Mouse (Mus musculus) liver, adult 2 months (tissue): ENCODE data around the gene Cyb5d1. TPM values are rescaled to one million over a fixed set of nuclear protein-coding genes. Genes with fewer than 3 reads are reported as not detected.
A peak's percentile ranks its signal among the peaks of the same experiment; 100 is the strongest.

Experiments
- DNase-seq: peaks from one replicate; pipeline ENCODE4 v3.0.0-alpha.2; 2011; ENCODE audit warnings: low read depth, low spot score; ENCODE audit errors: extremely low read depth
- H3K27ac ChIP-seq: fragments of 200-500 bp; replicated peaks from 2 replicates; pipeline ENCODE4 v1.5.1; 2012; ENCODE audit warnings: low read depth, mild to moderate bottlenecking, control low read depth, inconsistent platforms, low read length; ENCODE audit not compliant: insufficient read depth
- H3K27me3 ChIP-seq: fragments of 200-500 bp; 2 replicates; pipeline ENCODE4 v1.6.1; 2012; ENCODE audit warnings: mild to moderate bottlenecking, moderate library complexity, low read length, inconsistent platforms; ENCODE audit not compliant: control insufficient read depth, insufficient read depth
- H3K36me3 ChIP-seq: fragments of 200-500 bp; 2 replicates; pipeline ENCODE4 v1.6.1; 2012; ENCODE audit warnings: low read length, inconsistent platforms; ENCODE audit not compliant: control insufficient read depth, insufficient read depth
- H3K4me1 ChIP-seq: fragments of 200-500 bp; 2 replicates; pipeline ENCODE4 v1.6.1; 2011; ENCODE audit warnings: low read length; ENCODE audit not compliant: control insufficient read depth, insufficient read depth
- H3K4me3 ChIP-seq: fragments of 200-500 bp; 2 replicates; pipeline ENCODE4 v1.5.1; 2011; ENCODE audit warnings: low read depth, mild to moderate bottlenecking, control low read depth, low read length, moderate library complexity; ENCODE audit not compliant: insufficient read depth
- H3K79me2 ChIP-seq: fragments of 200-500 bp; 2 replicates; pipeline ENCODE4 v1.6.1; 2012; ENCODE audit warnings: inconsistent platforms, mild to moderate bottlenecking, low read length, moderate library complexity; ENCODE audit not compliant: control insufficient read depth, insufficient read depth
- H3K9ac ChIP-seq: fragments of 200-500 bp; 2 replicates; pipeline ENCODE4 v1.6.1; 2012; ENCODE audit warnings: low read depth, mild to moderate bottlenecking, control low read depth, inconsistent platforms, low read length
- CTCF ChIP-seq: fragments of 200-500 bp; IDR thresholded peaks from 2 replicates; pipeline ENCODE4 v1.5.1; 2011; ENCODE audit warnings: low read depth, low read length, control low read depth
- POLR2A ChIP-seq: fragments of 200-500 bp; IDR thresholded peaks from 2 replicates; pipeline ENCODE4 v1.6.1; 2011; ENCODE audit warnings: low read length, control low read depth; ENCODE audit not compliant: insufficient read depth; ENCODE audit errors: extremely low read depth
- WGBS: fragments of 180-500 bp; shearing (Covaris S2); methylation state at CpG from one replicate; pipeline ENCODE4 v1.1.7; 2018; 5-methylcytosine and 5-hydroxymethylcytosine counted together
- polyA plus RNA-seq: library from polyadenylated mRNA; depleted of rRNA; stranded (reverse); fragments of >200 nt; gene quantifications from 2 replicates; pipeline ENCODE4 v1.2.3, GENCODE M21; 2012
- total RNA-seq: library from RNA; depleted of rRNA; stranded (reverse); fragments of >200 nt; gene quantifications from 2 replicates; pipeline ENCODE4 v1.2.3, GENCODE M21; 2014

The Cyb5d1 gene
- total and polyA plus RNA-seq, 2 experiments, result 21.1 to 40.7 TPM

DNA sequence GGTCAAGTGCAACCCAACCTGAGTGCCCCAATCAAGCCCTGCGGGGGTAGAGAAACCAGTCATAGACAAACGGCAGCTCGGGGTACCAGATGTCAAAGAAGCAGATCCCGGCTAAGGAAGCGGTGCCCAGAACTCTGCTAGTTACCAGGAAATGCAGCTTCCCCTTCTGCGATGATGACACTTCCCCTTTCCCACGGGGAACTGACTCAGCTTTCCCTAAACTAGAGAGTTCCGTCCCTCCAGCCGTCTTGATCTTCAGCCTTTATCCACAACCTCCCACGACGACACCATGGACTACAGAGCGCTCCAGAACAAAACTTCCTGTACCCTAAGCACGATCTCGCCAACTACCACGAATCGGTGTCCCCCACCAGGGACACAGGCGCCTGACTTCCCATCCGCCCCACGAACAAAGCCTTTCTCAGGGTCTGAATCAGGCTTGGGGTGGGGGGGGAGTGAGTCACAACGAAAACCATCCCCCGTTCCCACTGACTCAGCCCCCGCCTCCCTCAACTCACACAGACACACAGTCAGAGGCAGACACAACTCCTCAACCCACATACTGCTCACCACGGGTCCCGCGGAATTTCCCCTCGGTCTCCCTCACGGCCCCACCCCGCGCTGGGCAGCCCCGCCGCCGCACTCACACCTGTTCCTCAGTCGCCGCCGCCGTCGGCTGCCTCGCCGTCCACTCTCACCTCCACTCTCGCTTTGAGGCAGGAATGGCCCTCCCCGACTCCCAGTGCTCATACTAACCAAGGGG, 15.1 kb upstream of the Cyb5d1 start:
- Histone ChIP-seq H3K27me3 (no peaks in the 10 kb centered on the region), H3K9ac (peak overlapping the region; percentile 91), H3K4me1 (peaks cover 35% of the 10 kb centered on the region), H3K4me3 (peak overlapping the region; percentile 69), H3K79me2 (peaks cover 14% of the 10 kb centered on the region; the same call in 1 of the 2 replicates), H3K36me3 (no peaks in the 10 kb centered on the region; the same call in 1 of the 2 replicates), H3K27ac (peak overlapping the region; percentile 94)
- under 1% methylated on average over 41 of the region's 41 CpGs for WGBS
- no peak for TF ChIP-seq CTCF
- TF ChIP-seq POLR2A, result 0 out of 2 replicates have a peak, but pooled peaks have one; percentile 34
- DNase-seq, result peak; percentile 61

DNA sequence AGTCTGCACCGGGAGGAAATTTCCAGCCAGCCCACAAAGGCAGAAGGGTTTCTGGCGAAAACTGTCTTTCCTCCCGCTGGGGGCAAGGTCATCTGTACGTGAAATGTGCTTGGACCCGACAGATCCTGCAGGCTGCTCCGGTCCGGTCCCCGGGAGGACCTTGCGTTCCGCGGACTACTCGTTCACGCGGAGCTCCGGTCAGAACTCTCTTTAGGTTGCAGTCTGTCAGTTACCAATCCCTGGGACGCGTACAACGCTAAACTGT, 14.5 kb upstream of the Cyb5d1 start:
- WGBS, result under 1% methylated on average over 18 of the region's 18 CpGs
- Histone ChIP-seq H3K27me3 (no peaks in the 10 kb centered on the region), H3K4me3 (peak overlapping the region; percentile 69), H3K79me2 (peaks cover 14% of the 10 kb centered on the region; the same call in 1 of the 2 replicates), H3K27ac (peak overlapping the region; percentile 94), H3K4me1 (peaks cover 33% of the 10 kb centered on the region), H3K9ac (peak overlapping the region; percentile 91), H3K36me3 (no peaks in the 10 kb centered on the region; the same call in 1 of the 2 replicates)
- DNase-seq, result no peak
- no peak for TF ChIP-seq POLR2A
- no peak for TF ChIP-seq CTCF

DNA sequence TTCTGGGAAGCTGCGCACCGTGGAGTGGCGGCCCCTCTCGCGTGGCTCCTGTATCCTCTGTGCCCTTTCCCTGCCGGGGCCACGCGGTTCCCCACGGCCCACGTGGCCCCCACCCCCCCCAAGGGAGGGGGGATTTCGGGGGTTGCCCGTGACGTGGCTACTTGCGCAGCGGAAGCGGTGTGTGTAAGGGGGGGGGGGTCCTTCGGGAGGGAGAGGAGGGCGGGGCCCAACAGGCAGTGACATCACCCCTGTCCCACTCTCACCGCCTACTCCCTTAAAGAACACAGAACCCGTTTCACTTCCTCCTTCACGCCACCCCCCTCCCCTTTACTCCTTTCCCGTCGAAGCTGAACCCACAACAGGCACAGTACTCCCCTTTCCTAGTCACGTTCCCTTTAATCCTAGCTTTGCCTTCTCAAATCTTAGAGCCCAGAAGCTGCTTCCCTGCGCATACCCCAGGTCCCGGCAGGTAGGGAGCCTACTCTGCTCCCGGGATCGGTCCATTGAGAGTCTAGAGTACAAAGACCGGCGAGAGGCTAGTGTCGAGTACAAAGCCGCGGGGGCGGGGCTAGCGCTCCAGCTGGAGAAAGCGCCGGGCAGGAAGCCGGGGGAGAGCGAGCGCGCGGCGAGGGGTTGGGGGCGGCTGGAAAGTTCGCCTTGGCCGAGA, 14.1 kb upstream of the Cyb5d1 start:
- under 1% methylated on average over 45 of the region's 46 CpGs for WGBS
- peak overlapping the region; percentile 94 for H3K27ac ChIP-seq
- peaks cover 14% of the 10 kb centered on the region; the same call in 1 of the 2 replicates for H3K79me2 ChIP-seq
- TF ChIP-seq POLR2A (peak; percentile 67; the same call in 1 of the 2 replicates), CTCF (no peak)
- peaks cover 1% of the 10 kb centered on the region; the same call in 1 of the 2 replicates for H3K36me3 ChIP-seq
- peak; percentile 80 for DNase-seq
- peaks cover 32% of the 10 kb centered on the region for H3K4me1 ChIP-seq
- H3K9ac ChIP-seq, result peak overlapping the region; percentile 91
- H3K4me3 ChIP-seq, result peak overlapping the region; percentile 69
- H3K27me3 ChIP-seq, result no peaks in the 10 kb centered on the region

DNA sequence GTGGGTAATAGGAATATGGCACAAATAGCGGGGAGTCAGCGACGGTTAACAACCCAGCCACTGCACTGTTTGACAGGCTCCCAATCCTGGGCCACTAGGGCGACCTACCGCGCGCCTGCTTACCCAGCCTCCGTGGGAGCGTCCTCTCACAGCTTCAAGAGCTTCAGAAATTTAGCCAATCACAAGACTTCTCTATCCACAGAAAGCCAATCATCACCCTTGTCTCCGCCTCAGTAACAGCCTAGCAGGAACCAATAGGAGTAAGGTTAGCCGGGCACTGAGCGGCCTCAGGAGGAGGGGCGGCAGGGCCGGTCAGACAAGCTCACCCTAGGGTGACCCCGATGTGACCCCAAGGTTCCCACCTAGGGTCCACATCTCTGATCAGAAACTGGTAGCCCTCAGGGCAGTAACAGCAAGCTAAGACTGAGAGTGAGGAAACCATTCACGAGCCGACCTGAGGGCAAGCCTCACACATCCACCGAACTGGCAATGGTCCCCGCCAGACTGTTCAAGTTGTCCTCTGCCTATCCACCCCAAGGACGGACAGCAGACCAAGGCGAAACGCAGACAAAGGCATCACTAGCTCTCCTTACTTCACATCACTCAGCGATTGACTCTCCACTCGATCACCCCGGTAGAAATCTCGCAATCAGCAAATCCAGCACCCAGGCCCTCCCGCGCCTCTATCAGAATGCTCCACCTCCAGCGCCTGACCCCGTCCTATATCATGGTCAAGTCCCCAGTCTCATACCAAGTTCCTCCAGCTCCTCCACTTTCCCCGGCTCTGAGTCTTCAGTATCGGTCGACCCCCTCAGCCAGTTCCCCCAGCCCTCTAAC, 13.3 kb upstream of the Cyb5d1 start:
- 1% methylated on average over 33 of the region's 33 CpGs for WGBS
- H3K4me3 ChIP-seq, result peak overlapping the region; percentile 69
- H3K36me3 ChIP-seq, result peaks cover 1% of the 10 kb centered on the region; the same call in 1 of the 2 replicates
- peaks cover 24% of the 10 kb centered on the region for H3K4me1 ChIP-seq
- DNase-seq, result peak; percentile 98
- no peaks in the 10 kb centered on the region for H3K27me3 ChIP-seq
- TF ChIP-seq CTCF (peak; percentile 33), POLR2A (0 out of 2 replicates have a peak, but pooled peaks have one; percentile 43)
- peak overlapping the region; percentile 91 for H3K9ac ChIP-seq
- peaks cover 14% of the 10 kb centered on the region; the same call in 1 of the 2 replicates for H3K79me2 ChIP-seq
- peak overlapping the region; percentile 79 for H3K27ac ChIP-seq

DNA sequence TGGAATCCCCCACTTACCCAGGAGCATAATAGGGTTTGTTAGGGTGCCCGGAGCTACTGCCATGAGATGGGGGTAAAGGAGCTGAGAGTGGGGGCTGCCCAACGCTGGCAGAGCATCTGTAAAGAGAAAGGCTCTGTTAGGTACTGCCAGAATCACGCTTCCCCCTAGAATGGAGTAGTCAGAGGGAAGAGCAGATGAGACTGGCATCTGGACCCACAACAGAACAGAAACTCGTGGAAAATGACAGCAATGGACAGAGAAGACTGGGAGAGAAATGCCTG, 12.2 kb upstream of the Cyb5d1 start:
- Histone ChIP-seq H3K4me1 (peaks cover 19% of the 10 kb centered on the region), H3K27me3 (no peaks in the 10 kb centered on the region), H3K36me3 (peaks cover 4% of the 10 kb centered on the region; the same call in 1 of the 2 replicates), H3K4me3 (no peak overlapping the region), H3K27ac (peak overlapping the region; percentile 25), H3K79me2 (peaks cover 14% of the 10 kb centered on the region; the same call in 1 of the 2 replicates), H3K9ac (no peak overlapping the region)
- TF ChIP-seq POLR2A (no peak), CTCF (no peak)
- no peak for DNase-seq
- 84% methylated on average over 4 of the region's 4 CpGs for WGBS
